Mouse (Mus musculus) urinary bladder, postnatal 10 days (tissue): ENCODE results near the gene Phactr1.

Source experiments
- DNase-seq: peaks from one replicate; pipeline ENCODE4 v3.0.0; 2022; ENCODE audit warnings: low spot score

Gene Phactr1

DNA sequence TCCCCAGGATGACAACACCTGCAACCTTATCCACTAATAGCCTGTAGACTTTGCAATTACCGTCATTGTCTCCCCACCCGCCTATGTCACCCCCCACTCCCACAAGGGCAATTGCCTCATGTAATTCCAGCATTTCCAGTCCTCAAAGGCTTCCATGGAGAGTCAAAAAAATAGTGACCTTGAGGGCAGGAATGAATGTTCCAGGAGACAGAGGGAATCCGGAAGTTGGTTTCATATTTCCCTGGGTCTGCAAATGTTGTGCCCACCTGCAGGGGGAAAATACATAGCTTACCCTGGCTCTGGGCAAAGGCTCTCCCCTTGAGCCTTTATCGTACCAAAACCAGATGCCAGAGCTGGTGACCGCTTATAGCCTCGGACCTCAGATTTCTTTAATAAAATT lies 449.7 kb downstream of the Phactr1 start:
- DNase-seq: no peak

- DNase-seq: no peak
These were observed 451.3 kb downstream of the Phactr1 start for GRCm38 (mm10) chr13:43131741-43132191.

DNA sequence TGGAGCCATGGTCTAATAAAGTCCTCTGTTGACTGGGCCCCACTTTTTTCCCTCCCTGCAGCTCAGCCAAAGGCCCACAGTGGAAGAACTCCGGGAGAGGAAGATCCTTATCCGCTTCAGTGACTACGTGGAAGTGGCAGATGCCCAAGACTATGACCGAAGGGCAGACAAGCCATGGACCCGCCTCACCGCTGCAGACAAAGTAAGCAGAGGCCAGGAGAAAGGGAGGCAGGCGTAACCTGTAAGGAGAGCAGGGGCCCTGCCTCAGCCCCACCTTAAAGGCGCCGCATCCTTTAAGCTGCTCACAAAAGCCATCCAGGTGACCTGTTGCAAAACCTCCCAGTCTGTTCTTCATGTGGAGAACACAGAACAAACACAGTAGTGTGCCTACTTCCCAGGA lies 452.4 kb downstream of the Phactr1 start:
- no peak for DNase-seq

GRCm38 (mm10) chr13:43133400-43133799 lies 453.0 kb downstream of the Phactr1 start:
- no peak for DNase-seq

DNA sequence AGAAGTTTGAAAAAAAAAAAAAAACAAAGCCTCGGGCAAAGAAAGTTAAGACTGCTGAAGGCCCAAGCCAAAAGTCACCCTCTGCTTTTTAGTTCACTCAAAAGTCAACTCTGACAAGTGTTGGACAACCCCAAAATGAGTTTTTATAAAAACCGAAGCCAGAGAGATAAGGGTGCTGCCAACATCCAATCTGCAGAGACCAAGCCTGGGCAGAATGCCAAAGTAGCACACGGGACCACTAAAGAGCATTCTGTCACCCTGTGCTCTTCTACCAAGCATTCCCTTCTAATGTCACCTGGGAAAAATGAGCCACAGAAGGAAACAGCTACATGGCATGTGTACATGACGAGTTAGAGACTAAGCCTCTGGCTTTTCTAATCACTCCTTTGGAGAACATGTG lies 454.0 kb downstream of the Phactr1 start:
- DNase-seq: no peak

- no peak for DNase-seq
These were observed 464.4 kb downstream of the Phactr1 start for GRCm38 (mm10) chr13:43144720-43145418.

- no peak for DNase-seq
These were observed 466.3 kb downstream of the Phactr1 start for GRCm38 (mm10) chr13:43146515-43147258.

- no peak for DNase-seq
These were observed 468.3 kb downstream of the Phactr1 start for GRCm38 (mm10) chr13:43148692-43149091.

- DNase-seq: no peak
These were observed 469.2 kb downstream of the Phactr1 start for GRCm38 (mm10) chr13:43149661-43150060.

DNA sequence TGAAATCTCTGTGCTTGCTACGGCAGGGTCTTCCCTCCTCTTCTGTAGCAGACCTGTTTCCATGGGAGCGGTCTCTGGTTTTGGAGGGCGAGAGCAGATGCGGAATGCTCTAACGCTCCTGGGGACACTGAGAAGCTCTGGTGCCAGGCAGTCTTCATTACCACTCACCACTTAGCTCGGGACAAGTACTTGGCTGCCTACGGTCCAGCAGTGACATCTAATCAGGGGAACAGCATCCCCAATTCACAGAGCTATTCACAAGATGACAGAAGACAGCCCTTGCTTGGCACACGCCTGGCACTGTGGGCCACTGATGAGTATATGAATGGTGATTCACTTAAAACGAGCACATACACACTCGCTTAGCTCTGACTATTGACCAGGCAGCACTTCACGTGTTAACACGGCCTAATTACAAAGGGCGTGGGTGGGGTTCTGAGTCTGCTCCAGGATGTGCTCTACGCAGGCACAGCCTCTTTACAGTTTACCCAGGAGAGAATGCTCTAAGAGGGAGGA lies 471.6 kb downstream of the Phactr1 start:
- DNase-seq: no peak

DNA sequence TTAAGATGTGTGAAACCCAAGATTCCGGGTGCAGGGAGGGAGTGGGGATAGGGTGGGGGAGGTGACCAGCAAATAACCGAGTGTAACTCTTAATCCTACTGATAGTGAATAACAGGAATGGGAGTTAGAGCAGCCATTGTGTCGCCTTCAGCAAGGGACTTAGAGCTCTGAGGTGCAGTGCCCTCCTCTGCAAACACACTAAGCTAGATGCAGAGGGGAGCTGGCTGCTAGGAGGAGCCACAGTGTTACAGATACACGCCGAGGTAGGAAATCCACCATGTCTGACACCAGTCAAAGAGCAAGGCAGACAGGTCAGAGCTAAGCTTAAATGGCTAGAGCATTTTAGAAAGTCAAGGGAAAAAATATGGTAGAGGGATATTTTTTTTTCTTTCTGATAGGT lies 476.9 kb downstream of the Phactr1 start:
- no peak for DNase-seq

GRCm38 (mm10) chr13:43158281-43158680 lies 477.9 kb downstream of the Phactr1 start:
- DNase-seq: no peak

- DNase-seq: no peak
These were observed 479.0 kb downstream of the Phactr1 start for GRCm38 (mm10) chr13:43159429-43159828.

- no peak for DNase-seq
These were observed 487.3 kb downstream of the Phactr1 start for GRCm38 (mm10) chr13:43167721-43168120.

DNA sequence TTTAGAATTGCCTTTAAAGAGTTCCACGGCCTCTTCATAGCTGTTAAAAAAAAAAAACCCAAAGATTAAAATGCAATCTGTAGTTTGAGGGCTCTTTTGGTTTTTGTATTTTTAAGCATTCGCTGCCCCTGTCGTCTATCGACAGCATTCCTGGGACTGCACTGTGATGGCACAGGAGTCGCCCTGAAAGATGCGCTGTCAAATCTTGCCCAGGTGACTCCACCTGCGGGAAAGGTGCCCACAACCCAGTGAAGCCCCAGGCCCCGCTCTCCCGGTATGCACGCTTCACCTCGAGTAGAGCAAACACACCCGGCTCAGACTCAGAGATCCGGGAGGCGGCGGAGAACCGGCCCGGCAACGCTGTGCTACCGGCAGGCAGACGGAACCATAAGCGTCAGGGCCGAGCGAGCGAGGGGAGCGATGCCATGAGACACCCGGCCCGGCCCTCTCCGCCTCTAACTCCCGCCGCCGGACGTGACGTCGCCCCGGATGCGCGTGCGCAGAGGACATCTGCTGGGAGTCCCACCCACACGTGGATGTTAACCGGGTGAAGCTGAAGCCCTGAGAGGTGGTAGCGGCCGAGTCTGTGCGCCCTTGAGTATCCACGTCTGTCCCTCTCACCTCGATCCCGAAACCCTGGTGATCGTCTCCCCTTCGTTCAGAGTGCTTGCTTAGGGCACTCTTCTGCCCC lies 490.7 kb downstream of the Phactr1 start, which contains the start of gene Tbc1d7:
Gene Tbc1d7 (minus strand): TSS at position 482 of the 691 bp plus-strand sequence.
- peak; percentile 99 for DNase-seq

DNA sequence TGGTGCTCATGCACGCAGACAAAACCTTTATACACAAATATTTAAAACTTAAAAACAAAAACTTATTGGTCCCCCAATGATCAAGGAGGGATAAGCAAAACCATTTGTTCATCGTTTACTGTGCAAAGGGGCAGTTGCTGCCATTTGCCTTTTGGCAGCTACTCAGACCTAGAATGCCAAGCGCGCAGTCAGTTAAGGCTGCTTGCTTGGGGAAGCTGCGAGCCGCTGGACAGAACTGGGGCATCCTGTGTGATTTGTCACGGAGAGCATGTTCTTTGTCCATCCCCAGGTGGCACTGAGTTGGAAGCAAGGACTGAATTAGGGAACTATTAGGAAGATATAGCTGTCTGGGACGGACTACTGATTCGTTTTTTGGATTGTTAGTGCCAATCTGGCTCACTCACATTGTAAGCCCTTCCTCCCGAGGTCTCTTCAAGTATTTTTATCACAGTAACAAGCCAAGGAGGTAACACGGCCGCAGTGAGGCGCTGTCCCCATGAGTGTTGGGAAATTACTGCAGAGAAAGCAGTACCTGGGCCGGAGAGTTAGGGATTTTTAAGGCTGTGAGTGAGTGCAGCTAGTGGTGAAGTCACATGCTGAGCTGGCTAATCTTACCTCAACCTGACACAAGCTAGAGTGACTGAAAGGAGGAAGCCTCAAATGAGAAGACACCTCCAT lies 491.8 kb downstream of the Phactr1 start:
- DNase-seq: no peak

GRCm38 (mm10) chr13:43173262-43173661 lies 492.8 kb downstream of the Phactr1 start:
- peak; percentile 28 for DNase-seq

GRCm38 (mm10) chr13:43176676-43177075 lies 496.3 kb downstream of the Phactr1 start:
- no peak for DNase-seq

DNA sequence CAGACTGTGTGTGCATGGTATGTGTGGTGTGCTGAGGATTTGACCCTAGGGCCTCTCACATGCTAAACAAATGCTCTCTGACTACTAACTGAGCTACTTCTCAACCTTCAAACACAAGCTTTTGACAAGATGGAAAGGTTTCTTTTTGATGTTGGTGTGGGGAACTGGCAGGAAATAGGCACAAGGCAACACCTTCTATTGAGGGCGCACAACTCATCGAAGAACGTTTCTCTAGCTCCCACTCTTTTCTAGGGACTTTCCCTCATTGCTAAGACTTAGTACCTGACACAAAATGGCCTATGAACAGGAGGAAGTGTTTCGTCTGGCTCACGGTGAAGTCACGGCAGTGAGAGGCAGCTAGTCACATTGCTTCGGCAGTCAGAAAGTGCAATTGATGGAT lies 496.9 kb downstream of the Phactr1 start:
- DNase-seq: no peak

DNA sequence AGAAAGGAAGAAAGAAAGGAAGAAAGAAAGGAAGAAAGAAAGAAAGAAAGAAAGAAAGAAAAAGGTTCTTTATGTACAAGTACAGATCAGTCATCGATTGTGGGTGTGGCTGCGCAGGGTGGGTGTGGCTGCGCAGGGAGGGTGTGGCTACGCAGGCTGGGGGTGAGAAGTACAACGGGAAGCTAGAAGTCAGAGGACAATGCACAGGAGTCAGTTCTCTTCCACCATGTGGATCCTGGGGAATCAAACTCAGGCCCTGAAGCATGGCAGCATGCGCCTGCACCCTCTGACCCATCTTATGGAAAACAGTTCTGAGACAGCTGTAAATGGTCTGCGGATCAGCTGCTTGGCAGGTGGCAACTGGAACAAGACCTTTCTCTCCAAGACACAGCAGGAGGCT lies 500.7 kb downstream of the Phactr1 start:
- no peak for DNase-seq

DNA sequence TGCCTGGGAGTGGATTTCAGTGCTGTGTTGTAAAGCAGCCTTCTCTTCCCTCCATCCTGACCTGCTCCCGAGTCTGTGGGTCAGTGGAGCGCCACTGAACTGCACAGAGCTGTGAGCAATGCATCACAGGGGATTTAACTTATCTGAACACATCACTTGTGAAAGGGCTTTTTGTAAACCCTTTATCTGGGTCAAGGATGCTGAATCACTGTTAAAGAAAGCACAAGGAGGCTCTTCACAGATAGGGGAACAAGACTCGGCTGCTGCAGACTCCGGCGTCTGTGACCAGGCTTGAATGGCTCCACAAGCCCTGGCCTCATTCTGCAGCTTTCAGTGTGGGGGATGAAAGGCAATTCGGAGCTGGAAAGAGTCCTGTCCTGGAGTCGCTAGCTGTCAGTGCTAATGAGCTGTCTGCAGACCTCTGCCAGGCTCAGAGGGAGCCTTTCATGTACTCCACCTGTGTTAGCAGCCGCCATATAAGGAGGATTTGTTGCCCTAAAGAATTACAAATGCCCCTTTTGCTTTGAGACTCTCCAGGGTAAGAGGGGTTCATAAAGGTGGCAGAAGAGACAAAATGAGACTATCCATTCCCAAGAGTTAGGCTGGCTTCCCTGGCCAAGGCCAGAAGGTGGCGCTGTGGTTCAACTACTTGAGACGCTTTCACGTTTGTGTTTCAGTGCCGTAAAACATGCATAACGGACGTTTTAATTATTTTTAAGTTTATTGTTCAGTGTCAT lies 502.2 kb downstream of the Phactr1 start:
- peak; percentile 54 for DNase-seq
